Mouse (Mus musculus): Measurements from ENCODE around the gene Lrrc73. TPM values are rescaled to one million over a fixed set of nuclear protein-coding genes. Genes with fewer than 3 reads are reported as not detected.

Lrrc73 gene
- polyA plus RNA-seq (2014; fragmentation: Illumina TruSeq; extraction: RNeasy Lipid Tissue Mini Kit (QIAGEN cat#74804); ENCODE audit: insufficient read depth, low read depth, low replicate concordance): 3.4 TPM

DNA sequence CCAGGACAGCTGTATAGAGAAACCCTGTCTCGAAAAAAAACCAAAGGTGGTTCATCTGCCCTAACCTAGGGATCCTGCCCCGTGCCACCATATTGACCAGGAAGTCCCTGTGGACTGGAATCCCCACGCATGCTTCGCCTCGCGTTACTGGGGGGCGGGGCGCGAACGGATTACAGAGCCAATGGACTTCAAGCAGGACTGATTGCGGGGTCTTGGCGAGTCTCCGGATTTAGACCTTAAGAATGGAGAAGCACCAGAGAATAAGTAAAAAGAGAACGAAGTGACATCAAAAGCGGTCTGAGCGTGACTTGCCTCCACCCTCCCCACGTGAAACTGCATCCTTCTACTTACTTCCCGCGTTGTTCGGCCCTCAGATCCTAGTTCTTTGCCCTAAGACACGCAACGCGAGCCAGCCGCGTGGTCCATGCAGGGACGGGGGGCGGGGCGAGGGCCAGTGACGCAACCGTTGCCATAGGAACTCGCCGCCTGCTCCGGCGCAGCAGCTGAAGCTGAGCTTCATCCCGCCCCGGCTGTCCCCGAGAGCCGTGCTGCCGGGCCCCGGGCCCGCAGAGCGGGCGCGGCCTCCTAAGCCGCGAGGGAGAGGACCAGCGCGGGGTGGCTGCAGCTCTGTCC lies at the start of gene Lrrc73:
TSS of gene Lrrc73 (plus strand) at position 80 of the 633 bp plus-strand sequence.

DNA sequence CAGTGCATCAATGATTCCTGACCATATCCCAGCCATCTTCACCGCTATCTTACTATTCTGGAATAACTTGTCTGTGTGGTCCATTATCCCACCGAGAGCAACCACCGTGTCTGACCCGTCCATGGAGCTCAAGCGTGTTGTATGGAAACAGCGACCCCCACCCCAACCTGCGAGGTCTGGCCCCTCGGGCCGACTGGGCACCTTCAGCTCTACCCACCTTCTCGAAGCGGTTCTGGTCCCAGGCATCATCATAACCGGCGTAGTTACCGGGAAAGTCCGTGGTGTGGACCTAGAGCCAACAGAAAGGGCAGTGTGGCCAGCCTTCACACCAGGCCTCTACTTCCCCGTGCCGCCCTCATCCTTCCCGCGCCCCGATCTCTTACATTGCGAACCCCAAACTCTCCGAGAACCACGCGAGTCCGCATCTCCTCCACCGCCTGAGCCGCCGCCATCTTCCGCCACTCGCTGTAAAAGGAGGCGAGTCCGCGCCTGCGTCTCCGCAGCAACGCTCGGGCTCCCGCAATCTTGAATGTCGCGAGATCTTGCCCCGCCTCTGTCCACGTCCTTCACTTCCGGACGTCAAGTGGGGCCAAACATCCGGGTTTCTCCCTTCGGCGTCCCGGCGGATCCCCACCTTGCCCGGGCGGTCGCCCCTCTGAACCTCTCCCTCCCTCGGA lies 5.7 kb upstream of the Lrrc73 start, which contains the start of the genes Polr1c and Yipf3:
TSS of gene Polr1c (minus strand) at position 543 of the 677 bp plus-strand sequence.
TSS of gene Yipf3 (plus strand) at position 569 of the 677 bp plus-strand sequence.

DNA sequence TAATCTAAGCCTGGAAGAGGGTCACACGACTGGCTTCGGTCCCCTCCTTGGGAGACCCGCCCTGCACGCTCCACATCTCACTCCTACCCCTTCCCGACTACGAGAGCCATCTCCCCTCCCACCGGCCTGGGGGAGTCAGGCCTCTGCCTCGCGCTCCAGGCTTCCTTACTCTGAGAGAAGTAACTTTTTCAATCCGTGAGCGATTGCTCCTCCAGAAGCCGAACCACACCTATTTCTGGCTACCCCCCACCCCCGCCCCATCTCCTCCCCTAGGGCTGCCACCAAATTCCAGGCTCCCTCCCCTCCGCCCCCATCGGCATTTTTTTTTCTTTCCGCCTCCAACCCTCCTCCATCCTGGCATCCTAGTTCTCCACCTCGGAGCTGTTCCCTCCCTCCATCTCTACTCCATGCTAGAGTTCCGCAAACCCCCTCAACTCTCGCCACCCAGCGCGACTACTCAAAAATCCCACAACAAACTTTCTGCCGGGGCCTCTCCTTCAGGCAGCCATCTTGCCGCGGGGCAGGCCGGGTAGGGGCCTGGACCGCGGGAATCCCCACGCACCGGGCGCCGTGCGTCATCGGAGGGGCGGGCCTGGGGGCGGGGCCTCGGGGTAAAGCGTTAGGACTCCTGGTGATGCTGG lies 29.3 kb downstream of the Lrrc73 start, which contains the start of gene Tjap1:
TSS of gene Tjap1 (minus strand) at position 544 of the 641 bp plus-strand sequence.

DNA sequence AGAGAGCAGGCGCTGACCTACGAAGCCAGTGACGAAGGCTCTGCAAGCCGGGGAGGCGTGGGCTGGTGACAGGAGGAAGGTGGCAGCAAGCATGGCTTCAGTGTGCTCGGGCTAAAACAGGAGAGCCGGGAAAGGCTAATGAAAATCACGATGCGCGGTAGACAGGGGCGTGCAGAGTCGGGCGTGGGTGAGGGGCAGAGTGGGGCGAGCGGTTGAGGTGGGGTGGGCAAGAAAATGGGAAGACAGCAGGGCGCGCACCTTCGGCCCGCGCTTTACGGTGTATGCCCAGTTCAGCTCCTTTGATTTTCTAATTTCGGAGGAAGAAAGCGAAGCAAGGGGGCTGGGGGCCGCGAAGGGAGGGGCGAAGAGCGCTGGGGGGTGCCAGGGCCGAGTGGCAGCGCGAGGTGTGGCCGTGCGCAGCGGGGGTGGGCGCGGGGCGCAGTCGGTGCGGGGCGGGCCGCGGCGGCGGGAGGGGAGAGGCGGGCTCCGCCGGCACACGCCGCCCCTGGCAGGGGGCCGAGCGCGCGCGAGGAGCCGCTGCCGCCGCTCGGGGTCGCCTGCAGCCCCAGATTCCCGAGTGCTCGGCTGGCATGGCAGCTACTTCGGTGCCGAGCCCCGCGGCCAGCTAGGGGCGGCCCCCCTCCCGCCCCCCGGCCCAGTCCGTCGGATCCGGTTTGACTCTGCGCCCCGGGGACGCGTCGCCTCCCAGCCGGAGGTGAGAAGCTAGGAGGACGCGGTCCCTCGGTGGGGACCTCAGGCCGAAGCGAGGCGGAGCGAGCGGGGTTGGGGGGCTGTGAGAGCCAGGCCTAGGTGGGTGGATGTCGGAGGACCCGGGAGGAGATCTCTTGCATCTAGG lies 44.3 kb downstream of the Lrrc73 start, which contains the start of gene Dlk2:
TSS of gene Dlk2 (plus strand) at position 58 of the 856 bp plus-strand sequence.

Other genes with a start within 250 kb of the Lrrc73 start
- 283 TPM for gene Vegfa, start 221.2 kb upstream of the Lrrc73 start, polyA plus RNA-seq (2014; fragmentation: Illumina TruSeq; extraction: RNeasy Lipid Tissue Mini Kit (QIAGEN cat#74804); ENCODE audit: insufficient read depth, low read depth, low replicate concordance)
- 70.9 TPM for gene Mrps18a, start 142.5 kb upstream of the Lrrc73 start, polyA plus RNA-seq (2014; fragmentation: Illumina TruSeq; extraction: RNeasy Lipid Tissue Mini Kit (QIAGEN cat#74804); ENCODE audit: insufficient read depth, low read depth, low replicate concordance)
- gene Rsph9, start 109.3 kb upstream of the Lrrc73 start, polyA plus RNA-seq (2014; fragmentation: Illumina TruSeq; extraction: RNeasy Lipid Tissue Mini Kit (QIAGEN cat#74804); ENCODE audit: insufficient read depth, low read depth, low replicate concordance): 26.4 TPM
- gene Mad2l1bp, start 100.0 kb upstream of the Lrrc73 start, polyA plus RNA-seq (2014; fragmentation: Illumina TruSeq; extraction: RNeasy Lipid Tissue Mini Kit (QIAGEN cat#74804); ENCODE audit: insufficient read depth, low read depth, low replicate concordance): 18.3 TPM
- 35.6 TPM for gene Gtpbp2, start 92.5 kb upstream of the Lrrc73 start, polyA plus RNA-seq (2014; fragmentation: Illumina TruSeq; extraction: RNeasy Lipid Tissue Mini Kit (QIAGEN cat#74804); ENCODE audit: insufficient read depth, low read depth, low replicate concordance)
- 4.1 TPM for gene Polh, start 50.9 kb upstream of the Lrrc73 start, polyA plus RNA-seq (2014; fragmentation: Illumina TruSeq; extraction: RNeasy Lipid Tissue Mini Kit (QIAGEN cat#74804); ENCODE audit: insufficient read depth, low read depth, low replicate concordance)
- gene Xpo5, start 50.7 kb upstream of the Lrrc73 start, polyA plus RNA-seq (2014; fragmentation: Illumina TruSeq; extraction: RNeasy Lipid Tissue Mini Kit (QIAGEN cat#74804); ENCODE audit: insufficient read depth, low read depth, low replicate concordance): 11.6 TPM
- gene Polr1c, start 5.5 kb upstream of the Lrrc73 start, polyA plus RNA-seq (2014; fragmentation: Illumina TruSeq; extraction: RNeasy Lipid Tissue Mini Kit (QIAGEN cat#74804); ENCODE audit: insufficient read depth, low read depth, low replicate concordance): 50.4 TPM
- 85.3 TPM for gene Yipf3, start 5.5 kb upstream of the Lrrc73 start, polyA plus RNA-seq (2014; fragmentation: Illumina TruSeq; extraction: RNeasy Lipid Tissue Mini Kit (QIAGEN cat#74804); ENCODE audit: insufficient read depth, low read depth, low replicate concordance)
- gene Tjap1, start 29.5 kb downstream of the Lrrc73 start, polyA plus RNA-seq (2014; fragmentation: Illumina TruSeq; extraction: RNeasy Lipid Tissue Mini Kit (QIAGEN cat#74804); ENCODE audit: insufficient read depth, low read depth, low replicate concordance): 10.1 TPM
- gene Dlk2, start 43.9 kb downstream of the Lrrc73 start, polyA plus RNA-seq (2014; fragmentation: Illumina TruSeq; extraction: RNeasy Lipid Tissue Mini Kit (QIAGEN cat#74804); ENCODE audit: insufficient read depth, low read depth, low replicate concordance): 0.30 TPM
- gene Abcc10, start 74.8 kb downstream of the Lrrc73 start, polyA plus RNA-seq (2014; fragmentation: Illumina TruSeq; extraction: RNeasy Lipid Tissue Mini Kit (QIAGEN cat#74804); ENCODE audit: insufficient read depth, low read depth, low replicate concordance): 2.1 TPM
- 2.9 TPM for gene Zfp318, start 130.2 kb downstream of the Lrrc73 start, polyA plus RNA-seq (2014; fragmentation: Illumina TruSeq; extraction: RNeasy Lipid Tissue Mini Kit (QIAGEN cat#74804); ENCODE audit: insufficient read depth, low read depth, low replicate concordance)
- gene Crip3, start 175.4 kb downstream of the Lrrc73 start, polyA plus RNA-seq (2014; fragmentation: Illumina TruSeq; extraction: RNeasy Lipid Tissue Mini Kit (QIAGEN cat#74804); ENCODE audit: insufficient read depth, low read depth, low replicate concordance): 1.1 TPM
- not detected for gene Slc22a7, start 184.9 kb downstream of the Lrrc73 start, polyA plus RNA-seq (2014; fragmentation: Illumina TruSeq; extraction: RNeasy Lipid Tissue Mini Kit (QIAGEN cat#74804); ENCODE audit: insufficient read depth, low read depth, low replicate concordance)
- not detected for gene Ttbk1, start 234.1 kb downstream of the Lrrc73 start, polyA plus RNA-seq (2014; fragmentation: Illumina TruSeq; extraction: RNeasy Lipid Tissue Mini Kit (QIAGEN cat#74804); ENCODE audit: insufficient read depth, low read depth, low replicate concordance)
- 1.7 TPM for gene Dnph1, start 243.2 kb downstream of the Lrrc73 start, polyA plus RNA-seq (2014; fragmentation: Illumina TruSeq; extraction: RNeasy Lipid Tissue Mini Kit (QIAGEN cat#74804); ENCODE audit: insufficient read depth, low read depth, low replicate concordance)